Mouse (Mus musculus): ENCODE results near the gene Fam162b.

The Fam162b gene

DNA sequence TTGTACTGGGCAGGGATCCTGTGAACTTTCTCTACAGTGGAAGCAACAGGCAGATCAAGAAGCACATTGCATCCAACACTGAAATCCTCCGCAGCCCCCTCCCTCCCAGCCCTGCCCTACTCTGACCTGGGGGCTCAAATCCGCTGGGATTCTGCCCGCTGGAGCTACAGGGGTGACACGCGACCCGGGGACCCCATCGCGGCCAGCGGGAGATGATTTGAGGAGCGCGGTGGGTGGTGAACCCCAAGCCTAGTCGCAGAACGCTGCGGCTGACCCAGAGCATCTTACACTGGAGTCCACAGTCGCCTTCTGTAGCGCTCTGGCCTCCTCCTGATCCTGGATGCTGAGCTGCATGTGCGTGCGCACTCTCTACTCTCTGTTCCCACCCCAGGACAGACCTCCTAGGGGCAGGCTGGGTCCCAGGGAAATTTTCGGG is at the start of gene Fam162b:
Gene Fam162b (minus strand): TSS at position 379 of the 436 bp plus-strand sequence.
- no peak for DNase-seq (ENCODE audit: low spot score in 2 of 2)

DNA sequence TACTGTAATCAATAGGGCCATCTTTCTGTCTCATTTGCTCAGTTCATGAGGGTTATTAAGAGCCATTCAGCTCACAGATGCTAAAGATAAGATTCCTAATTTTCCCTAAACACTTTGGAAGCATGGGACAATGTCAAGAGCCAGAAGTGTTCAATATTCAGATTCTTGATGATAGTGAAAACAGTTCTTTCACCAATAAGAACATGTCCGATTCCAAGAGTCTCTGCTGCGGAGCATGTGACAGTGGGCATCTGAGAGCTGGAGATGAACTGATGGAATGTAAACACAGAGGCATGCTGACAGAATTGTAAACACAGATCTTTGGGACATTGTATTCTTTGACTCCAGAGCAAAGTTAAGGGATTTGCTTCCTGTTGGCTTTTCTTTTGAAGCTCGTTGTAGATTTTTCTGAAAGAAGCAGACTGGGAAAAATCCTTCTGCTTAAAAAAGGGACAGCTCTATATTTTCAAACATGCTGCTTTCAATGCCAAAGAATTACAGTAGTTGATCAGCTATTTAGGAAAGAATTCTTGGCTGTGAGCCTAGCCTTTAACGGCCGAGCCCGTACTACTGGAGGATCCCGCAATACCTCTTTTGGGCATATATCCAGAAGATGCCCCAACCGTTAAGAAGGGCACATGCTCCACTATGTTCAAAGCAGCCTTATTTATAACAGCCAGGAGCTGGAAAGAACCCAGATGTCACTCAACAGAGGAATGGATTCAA is 41.3 kb upstream of the Fam162b start, which contains the start of gene Gprc6a:
Gene Gprc6a (minus strand): TSS at position 51 of the 726 bp plus-strand sequence.
- no peak for DNase-seq (ENCODE audit: low spot score in 2 of 2)

DNA sequence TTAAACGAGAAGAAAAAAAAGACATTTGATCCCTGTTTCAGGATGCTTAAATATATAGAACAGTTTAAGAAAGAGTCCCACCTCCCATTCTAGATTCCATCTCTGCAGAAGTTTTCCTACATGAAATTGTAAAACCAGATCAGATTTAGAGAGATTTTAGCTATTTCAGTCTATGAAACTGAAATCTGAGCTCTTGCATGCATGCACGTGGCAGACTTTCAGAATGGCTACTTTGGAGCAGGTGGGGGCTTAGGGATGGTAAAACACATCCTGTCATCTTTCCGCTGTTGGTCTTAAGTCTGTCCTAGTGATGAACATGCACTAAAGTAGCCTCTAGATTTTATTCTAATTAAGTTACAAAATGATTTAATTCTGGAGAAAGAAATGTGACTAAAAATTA is 30.9 kb upstream of the Fam162b start:
- DNase-seq (ENCODE audit: low spot score in 2 of 2), result no peak

DNA sequence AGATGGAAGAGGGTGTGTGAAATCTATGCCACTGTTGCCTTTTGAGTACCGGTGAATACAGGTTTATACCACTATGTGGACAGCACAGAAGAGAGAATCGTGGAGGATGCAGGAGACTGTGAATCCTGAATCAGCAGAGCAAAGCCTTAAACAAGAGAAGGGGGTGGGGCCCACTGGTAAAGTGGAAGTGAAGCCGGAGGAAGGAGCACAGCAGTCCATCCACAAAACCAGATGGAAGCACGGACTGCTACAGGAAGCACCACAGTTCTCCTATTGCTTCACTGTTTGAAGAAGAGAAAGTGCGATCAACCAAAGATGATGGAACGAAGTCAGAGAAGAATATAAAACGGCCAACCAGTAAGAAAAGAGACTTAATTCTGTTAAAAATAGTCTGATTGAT is 29.8 kb upstream of the Fam162b start:
- DNase-seq (ENCODE audit: low spot score in 2 of 2), result no peak

DNA sequence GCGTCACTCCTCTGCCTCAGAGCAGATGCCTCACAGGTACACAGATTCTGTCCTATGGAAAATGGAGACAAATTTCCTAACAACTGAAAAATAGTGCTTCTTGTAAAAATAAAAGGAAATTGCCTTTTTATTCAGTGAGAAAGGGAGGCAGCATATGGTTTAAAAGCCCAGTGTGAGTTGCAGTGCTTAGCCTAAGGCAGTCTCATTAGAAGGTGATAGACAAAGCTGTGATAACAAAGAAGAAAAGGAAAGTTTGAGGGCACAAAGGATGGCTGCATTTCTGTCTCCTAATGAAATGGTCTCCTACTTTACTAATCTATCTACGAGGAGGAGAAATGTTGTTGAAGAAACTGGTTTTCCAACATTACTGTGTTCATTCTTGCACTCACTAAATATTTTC is 28.2 kb upstream of the Fam162b start:
- DNase-seq (ENCODE audit: low spot score in 2 of 2), result no peak

DNA sequence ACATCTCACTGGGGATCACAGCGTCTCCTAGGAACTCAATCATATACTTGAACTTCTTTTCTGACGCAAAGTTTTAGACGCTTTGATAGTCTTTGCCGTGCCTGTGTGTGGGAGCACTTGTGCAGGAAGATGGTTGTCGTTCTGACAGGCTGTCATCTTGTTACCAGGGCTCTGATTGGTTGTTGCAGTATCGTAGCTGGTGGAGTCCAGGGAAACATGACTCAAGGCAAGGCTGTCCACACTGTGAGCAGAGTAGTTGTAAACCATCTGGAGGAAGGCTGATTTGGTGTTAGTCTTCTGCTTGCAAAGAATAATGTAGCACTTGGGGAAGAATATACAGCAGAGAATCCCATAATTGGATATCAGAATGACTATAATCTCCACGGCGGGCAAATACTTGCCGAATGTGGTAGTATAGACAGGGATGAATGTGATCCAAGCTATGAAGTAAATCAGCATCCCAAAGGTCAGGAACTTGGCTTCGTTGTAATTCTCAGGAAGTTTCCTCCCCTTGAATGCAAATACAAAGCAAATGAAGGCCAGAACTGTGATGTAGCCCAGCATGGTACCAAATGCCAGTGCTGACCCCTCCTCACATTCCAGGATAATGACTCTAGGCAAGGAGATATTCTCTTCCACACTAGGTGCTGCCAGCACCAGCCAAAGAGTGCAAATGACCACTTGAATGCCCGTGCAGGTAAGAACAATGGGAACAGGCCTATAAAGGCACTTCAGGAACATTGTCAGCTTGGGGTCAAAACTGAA is 24.7 kb upstream of the Fam162b start:
- DNase-seq (ENCODE audit: low spot score in 2 of 2), result no peak

DNA sequence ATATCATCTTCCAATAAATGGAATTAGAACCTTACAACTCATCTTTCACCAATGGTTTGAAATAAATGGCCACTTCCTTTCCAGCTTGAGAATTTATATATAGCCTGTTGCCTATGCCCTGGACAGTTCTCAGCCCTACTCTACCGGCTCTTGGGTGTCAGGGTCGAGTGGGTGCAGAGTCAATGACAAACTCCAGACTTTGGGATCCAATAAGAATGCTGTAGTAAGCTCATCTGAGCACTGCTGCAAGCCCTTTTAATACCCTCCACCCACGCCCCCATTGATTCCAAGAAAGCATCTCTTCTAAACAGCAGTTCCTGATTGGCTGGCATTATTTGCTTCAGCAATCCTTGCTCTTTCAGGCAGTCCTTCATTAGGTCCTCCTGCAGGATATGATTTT is 23.1 kb upstream of the Fam162b start:
- DNase-seq (ENCODE audit: low spot score in 2 of 2), result no peak

DNA sequence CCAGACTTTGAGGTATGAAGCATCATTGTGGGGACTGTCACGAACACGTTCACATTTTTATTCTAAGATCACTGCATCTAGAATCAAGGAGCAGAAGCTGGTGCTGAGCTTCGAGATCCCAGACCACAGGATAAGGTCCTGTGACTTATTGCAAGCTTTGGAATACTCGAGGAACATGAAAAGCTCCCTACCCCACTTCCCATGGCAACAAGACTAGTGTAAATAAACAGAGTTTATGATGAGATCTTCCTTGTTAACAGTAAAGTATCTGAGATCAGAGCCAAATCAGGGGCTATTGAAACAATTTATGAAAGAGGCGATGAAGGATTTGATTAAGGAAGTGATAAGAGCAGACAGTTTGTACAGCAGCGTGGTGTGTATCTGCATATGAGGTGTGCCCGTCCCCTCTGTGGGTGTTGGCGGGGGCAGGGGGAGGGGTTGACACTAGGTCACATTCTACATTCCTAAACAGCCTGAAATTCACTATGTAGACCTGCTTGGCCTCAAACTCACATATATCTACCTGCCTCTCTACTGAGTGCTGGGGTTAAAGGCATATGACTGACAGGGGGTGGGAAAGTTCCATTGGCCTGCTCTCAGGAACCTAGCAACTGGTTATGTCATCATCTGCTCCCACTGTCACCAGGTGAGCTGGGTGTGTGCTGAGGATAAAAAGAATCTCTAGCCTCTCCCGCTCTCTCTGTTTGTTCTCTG is 21.8 kb upstream of the Fam162b start:
- no peak for DNase-seq (ENCODE audit: low spot score in 2 of 2)

DNA sequence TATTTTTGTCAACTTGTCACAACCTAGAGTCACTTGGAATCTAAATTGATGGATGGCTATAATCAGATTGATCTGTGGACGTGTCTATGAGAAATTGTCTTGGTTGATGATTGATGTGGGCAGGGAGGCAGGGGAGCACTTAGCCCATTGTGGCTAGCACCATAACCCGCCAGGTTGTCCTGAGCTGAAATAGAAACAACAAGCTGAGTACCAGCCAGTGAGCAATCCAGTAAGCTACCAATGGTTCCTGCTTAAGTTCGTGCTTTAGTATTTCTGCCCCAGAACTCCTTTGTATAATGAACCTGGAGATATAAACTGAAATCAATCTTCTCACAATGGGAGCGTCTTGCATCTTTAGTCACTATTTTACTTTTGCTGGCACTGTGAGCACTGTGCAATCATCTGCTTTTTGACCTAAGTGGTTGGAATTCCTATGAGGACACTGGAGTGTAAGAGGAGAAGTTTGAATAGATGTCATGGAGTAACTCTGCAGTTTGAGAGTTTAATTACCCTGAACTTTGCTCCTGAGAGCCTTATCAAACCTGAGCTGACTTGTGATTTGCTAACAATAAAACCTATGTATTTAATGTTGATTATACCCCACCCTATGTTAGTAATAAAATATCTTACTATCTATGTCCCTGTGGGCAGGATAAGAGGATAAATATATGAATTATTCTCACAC is 19.6 kb upstream of the Fam162b start:
- DNase-seq (ENCODE audit: low spot score in 2 of 2), result no peak

DNA sequence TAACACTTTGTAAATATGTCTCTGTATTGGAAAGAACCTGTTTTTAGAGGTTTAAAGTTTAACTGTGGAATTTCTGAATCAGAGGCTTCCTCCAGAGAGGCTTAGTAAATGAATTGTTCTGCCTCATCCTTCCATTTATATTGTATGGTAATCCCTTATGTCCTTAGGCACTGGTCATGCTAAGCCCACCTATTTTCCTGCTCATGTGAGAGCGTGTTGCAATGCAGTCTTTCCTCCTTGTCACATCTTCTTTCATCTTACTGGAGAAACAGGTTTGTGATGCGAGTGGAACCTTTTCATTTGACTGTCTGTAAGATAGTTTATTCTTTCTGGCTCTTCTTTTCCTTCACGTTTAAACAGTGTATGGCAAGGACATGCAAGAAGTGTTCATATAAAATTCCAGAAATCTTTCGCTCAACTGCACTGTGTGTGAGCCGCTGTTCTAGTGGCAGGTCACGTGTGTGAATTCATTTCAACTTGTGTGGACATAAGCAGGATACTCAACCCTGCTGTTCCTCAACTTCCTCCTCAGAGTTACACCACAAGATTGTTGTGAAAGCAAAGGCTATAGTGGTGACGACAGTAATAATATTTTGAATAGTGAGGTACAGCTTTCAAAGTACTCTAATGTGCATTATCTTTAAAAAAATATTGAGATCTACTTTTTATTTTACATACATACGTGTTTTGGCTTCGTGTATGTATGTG is 6.8 kb upstream of the Fam162b start:
- DNase-seq (ENCODE audit: low spot score in 2 of 2), result no peak

DNA sequence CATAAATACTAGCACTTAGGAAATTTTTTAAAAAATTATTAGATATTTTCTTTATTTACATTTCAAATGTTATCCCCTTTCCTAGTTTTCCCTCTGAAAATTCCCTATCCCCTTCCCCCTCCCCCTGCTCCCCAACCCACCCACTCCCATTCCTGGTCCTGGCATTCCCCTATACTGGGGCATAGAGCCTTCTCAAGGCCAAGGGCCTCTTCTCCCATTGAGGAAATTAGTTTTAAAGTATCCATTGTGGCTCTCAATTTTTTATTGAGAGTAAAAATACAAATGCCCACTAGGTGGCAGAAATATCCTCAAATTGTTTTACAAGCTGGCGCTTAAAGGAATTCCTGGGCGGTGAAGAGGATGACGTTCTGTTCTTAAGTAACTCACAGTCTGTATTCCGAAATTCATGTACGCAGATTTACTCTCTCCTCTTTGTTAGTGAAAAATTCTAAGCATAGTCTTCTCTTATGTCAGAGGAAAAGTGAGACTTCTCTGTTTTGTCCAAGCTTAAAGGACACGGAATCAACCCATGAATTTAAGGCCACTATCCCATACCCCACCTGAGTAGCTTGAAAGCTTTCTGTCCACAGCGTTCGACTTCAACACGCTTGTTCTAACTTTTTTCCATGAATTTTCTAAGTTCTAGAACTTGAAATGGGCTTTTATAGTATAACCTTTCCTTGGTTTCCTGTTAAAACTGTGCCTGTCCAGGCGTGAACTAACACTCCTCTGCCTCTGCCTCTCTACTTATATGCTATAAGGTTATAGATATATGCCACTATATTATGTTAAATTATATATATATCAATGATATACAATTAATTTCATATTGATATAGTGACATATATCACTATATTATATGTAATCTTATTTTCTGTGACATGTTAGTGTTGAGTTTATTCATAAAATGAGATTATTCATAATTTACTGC is 4.9 kb upstream of the Fam162b start:
- no peak for DNase-seq (ENCODE audit: low spot score in 2 of 2)

DNA sequence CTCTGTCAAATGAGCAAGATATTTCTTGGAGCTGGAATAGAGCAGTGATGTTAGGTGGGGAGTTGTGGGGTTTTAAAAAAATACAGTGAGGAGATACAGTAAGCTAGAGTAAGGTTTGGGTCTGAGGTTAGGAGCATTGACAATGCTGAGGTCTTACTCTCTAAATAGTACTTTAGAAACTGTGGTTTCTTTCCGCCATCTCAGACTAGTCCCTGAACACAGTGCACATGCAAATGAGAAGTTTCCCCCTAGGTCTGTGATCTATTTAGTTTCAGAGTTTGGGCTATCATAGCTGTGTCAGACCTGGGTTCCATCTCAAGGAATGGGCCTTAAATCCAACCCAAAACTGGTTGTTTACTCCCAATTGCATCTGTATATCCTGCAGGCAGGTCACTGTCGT is 1.3 kb upstream of the Fam162b start:
- no peak for DNase-seq (ENCODE audit: low spot score in 2 of 2)

DNA sequence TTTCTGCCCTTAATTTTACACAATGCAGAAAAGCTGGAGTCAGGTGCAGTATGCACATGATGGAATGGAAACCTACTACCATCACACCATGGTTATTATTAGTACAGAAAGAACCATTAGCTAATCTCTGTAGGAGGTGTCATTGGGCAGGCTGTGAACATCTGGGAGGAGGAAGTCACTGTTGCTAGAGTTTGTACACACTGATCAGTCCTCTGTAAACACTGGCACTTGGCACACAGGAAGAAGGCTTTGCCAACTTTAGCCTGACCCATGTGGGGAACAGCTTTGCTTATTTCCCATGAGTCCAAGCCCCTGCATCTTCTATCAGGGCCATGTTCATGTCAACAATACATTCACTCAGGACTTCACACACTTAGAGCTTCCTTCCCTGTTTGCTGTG is 5.4 kb downstream of the Fam162b start:
- no peak for DNase-seq (ENCODE audit: low spot score in 2 of 2)

DNA sequence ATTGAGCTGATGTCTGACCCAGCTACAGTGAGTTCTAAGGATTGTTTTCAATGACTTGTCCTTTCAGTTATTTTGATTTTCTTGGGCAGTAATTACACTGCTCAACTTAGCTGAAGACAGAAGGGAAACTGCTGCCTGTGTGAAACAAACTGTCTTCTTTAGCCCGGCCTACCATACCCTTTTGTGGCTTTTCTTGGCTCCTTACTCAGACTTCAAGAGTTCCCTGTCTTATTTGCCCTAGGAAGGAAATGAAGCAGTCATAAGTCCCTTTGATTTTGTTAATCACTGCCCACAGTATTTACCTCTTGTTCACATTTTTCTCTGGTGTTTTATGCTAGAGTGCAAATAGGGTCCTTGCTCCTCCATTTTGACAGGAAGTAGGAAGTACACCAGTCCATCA is 5.9 kb downstream of the Fam162b start:
- DNase-seq (ENCODE audit: low spot score in 2 of 2), result no peak

DNA sequence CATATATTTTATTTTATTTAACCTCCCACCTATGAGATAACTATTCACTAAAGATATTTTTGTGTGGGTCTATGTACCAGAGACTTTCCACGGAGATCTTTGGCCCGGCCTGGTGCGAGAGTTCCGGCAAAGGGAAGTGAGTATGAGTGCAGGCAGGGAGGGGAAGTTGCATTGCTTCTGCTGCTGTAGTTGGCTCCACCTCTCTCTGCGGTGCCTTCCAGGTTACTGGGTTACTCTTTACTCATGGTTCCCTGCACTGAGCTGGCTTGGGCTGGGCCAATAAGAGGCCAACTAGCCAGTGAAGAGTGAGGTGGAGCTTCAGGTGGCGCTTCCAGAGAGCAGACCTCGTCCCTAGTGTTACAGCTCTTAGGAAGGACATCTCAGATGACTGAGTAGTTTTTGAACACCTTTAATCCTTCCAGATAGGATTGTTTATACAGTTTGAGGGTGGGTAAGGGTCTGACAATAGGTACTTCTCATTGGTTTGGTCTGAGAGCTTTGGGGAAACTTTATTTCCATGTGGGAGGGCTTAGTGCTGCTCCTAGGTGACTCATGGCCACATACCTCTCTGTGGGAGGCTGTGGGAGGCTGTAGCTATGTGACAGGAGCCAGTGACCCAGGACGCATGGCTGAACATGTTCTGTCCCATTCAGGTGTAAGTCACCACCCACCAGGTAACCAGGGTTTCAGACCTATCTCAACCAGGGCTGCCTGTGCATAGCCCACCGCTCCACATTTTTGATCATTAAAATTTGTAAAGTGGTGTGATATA is 18.9 kb downstream of the Fam162b start:
- DNase-seq (ENCODE audit: low spot score in 2 of 2), result no peak

DNA sequence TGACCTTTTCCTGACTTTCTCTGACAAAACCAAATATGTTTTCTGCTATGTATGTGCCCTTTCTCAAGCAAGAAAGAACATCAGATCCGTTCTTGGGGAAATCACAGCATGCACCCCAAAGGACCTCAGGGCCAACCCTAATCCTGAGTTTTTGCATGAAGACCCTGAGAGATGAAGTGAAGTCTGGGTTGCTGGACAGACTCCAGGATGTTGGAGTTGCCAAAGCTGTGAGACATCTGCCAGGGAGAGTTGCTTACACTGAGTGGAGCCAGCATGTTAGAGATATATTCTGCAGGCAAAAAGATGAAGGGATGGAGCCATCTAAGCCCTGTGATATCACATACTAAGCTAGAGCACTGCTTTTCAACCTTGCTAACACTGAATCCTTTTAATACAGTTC is 34.3 kb downstream of the Fam162b start:
- no peak for DNase-seq (ENCODE audit: low spot score in 2 of 2)

DNA sequence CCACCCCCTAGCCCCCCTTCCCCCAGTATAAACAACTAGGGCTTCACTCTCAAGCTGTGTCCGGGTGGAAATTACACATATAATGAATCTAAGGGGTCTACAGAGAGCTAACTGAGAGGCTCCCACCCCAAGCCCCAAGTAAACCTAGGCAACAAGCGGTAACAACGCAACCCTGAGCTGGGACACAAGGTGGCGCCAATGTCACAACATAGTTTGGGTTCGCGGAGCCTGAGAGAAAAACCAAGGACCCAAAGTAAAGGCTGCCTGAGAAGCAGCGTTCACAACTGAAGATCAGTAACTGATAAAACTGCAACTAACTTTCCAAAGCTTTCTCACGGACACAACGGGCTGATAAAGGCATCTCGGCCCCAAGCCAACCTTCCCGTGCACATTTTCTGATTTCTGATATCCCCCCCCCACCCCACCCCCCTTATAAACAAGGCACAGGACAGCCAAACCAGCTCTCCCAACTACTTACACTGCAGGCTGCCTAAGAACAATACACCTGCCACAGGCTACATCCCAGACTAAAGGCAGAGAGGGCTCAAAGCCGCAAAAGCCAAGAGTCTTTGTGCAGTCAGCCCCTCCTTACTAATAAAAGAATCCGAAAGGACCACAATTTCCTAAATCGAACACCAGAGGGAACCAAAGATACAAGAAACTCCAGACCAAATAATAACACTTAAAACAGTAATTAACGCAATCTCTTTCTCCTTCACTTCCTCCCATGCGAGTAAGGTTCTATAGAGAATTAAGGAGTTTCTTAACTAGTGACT is 36.8 kb downstream of the Fam162b start:
- DNase-seq (ENCODE audit: low spot score in 2 of 2), result peak; percentile 59 to 70

All from urinary bladder, postnatal 36 days (tissue).